ENCODE assay signal across 21 mouse cellular contexts in genomic region chr12:108855081-108855480, GRCm38 (mm10). TPM values are rescaled to one million over a fixed set of nuclear protein-coding genes. Genes with fewer than 3 reads are reported as not detected.
DNase-seq lines count a peak whose midpoint lies in the region; ATAC-seq and TF ChIP-seq lines count a peak whose summit lies in the region.
"Had no signal": no experiment of that assay in that cellular context is flagged by ENCODE, and none has a peak within 500 bp of the region (broad histone marks: within the 10 kb centered on the region; RNA-seq: fewer than 3 reads in every experiment).

No protein-coding gene starts in this region.

- peak overlapping the region; percentile 73 for H3K4me3 ChIP-seq in liver, adult 2 months (ENCODE audit: insufficient read depth, low read depth, low read length)
- no peak overlapping the region for H3K4me3 ChIP-seq in liver, embryonic 12.5 days
- H3K4me3 ChIP-seq in liver, embryonic 13.5 days (replicated peaks), result no peak overlapping the region
- H3K4me3 ChIP-seq in liver, postnatal 0 days (ENCODE audit: low read depth, low read length), result no peak overlapping the region
- H3K4me3 ChIP-seq: embryonic facial prominence, embryonic 12.5 days; forebrain, embryonic 12.5 days; heart, embryonic 15.5 days had no signal

- H3K79me2 ChIP-seq in liver, adult 2 months (ENCODE audit: control insufficient read depth, insufficient read depth, low read length), result no peaks in the 10 kb centered on the region

- WGBS in liver, adult 2 months, result 28% methylated on average over 10 of the region's 10 CpGs
- WGBS in liver, embryonic 12.5 days (ENCODE audit: insufficient replicate concordance), result 69% methylated on average over 10 of the region's 10 CpGs
- WGBS in liver, embryonic 13.5 days (ENCODE audit: insufficient replicate concordance), result 67% methylated on average over 10 of the region's 10 CpGs
- WGBS in liver, postnatal 0 days (ENCODE audit: insufficient replicate concordance), result 64% methylated on average over 10 of the region's 10 CpGs

- H3K4me1 ChIP-seq in liver, adult 2 months (ENCODE audit: control insufficient read depth, insufficient read depth, low read length), result peaks cover 9% of the 10 kb centered on the region; the same call in 1 of the 2 replicates
- H3K4me1 ChIP-seq in liver, embryonic 12.5 days, result peaks cover 24% of the 10 kb centered on the region
- peaks cover 32% of the 10 kb centered on the region for H3K4me1 ChIP-seq in liver, embryonic 13.5 days (replicated peaks)
- H3K4me1 ChIP-seq in liver, postnatal 0 days (ENCODE audit: insufficient read depth), result peaks cover 3% of the 10 kb centered on the region
- H3K4me1 ChIP-seq: heart, embryonic 15.5 days had no signal

- H3K27me3 ChIP-seq in liver, adult 2 months (ENCODE audit: control insufficient read depth, insufficient read depth, low read length), result no peaks in the 10 kb centered on the region
- H3K27me3 ChIP-seq in liver, embryonic 12.5 days (replicated peaks), result no peaks in the 10 kb centered on the region
- no peaks in the 10 kb centered on the region for H3K27me3 ChIP-seq in liver, embryonic 13.5 days
- H3K27me3 ChIP-seq in liver, postnatal 0 days (ENCODE audit: insufficient read depth, low read length), result no peaks in the 10 kb centered on the region
- H3K27me3 ChIP-seq: embryonic facial prominence, embryonic 12.5 days; forebrain, embryonic 12.5 days; heart, embryonic 15.5 days had no signal

- TF ChIP-seq CTCF in liver, adult 2 months (IDR thresholded peaks at IDR 0.05; ENCODE audit: low read depth, low read length), result no peak
- TF ChIP-seq CTCF in liver, postnatal 0 days (IDR thresholded peaks at IDR 0.05; ENCODE audit: low read depth), result no peak

- no peak for ATAC-seq in liver, embryonic 12.5 days
- ATAC-seq in liver, embryonic 13.5 days (ENCODE audit: low read depth), result peak; percentile 13
- ATAC-seq in liver, postnatal 0 days, result peak; percentile 11
- ATAC-seq in cerebellum, adult (ENCODE audit: insufficient number of reproducible peaks, low FRiP score, low TSS enrichment), result no peak
- ATAC-seq: forebrain, embryonic 16.5 days had no signal

- H3K36me3 ChIP-seq in liver, adult 2 months (ENCODE audit: control insufficient read depth, insufficient read depth, low read length), result peaks cover 15% of the 10 kb centered on the region; the same call in 1 of the 2 replicates
- H3K36me3 ChIP-seq in liver, embryonic 12.5 days, result peaks cover 14% of the 10 kb centered on the region
- peaks cover 4% of the 10 kb centered on the region; the same call in 1 of the 2 replicates for H3K36me3 ChIP-seq in liver, embryonic 13.5 days
- H3K36me3 ChIP-seq in liver, postnatal 0 days (replicated peaks; ENCODE audit: insufficient read depth, low read length), result 0 out of 2 replicates have a peak, but pooled peaks cover 2% of the 10 kb centered on the region

- peak; percentile 93 for DNase-seq in liver, adult 2 months (ENCODE audit: extremely low read depth, low read depth, low spot score)
- DNase-seq in liver, embryonic 13.5 days, result no peak
- DNase-seq in liver, postnatal 0 days, result peak; percentile 73
- DNase-seq in yolk sac, embryonic 10.5 days (ENCODE audit: low spot score), result peak; percentile 51
- no peak for DNase-seq in retina, postnatal 1 day
- no peak for DNase-seq in thymus, postnatal 10 days (ENCODE audit: low spot score in 2 of 2)
- DNase-seq: adrenal gland, adult 8-10 months; cerebellum, adult 11-12 months; cerebellum, adult 9-10 months; cerebellum, postnatal 25 days; gastrocnemius, postnatal 10 days; heart, adult 18-20 months; heart, postnatal 14 days had no signal

- peak; percentile 68; the same call in 1 of the 2 replicates for TF ChIP-seq EP300 in liver, postnatal 0 days (IDR thresholded peaks at IDR 0.05; ENCODE audit: low read depth)

- H3K9ac ChIP-seq in liver, adult 2 months (ENCODE audit: low read depth, low read length), result peak overlapping the region; percentile 79
- no peak overlapping the region for H3K9ac ChIP-seq in liver, embryonic 12.5 days
- no peak overlapping the region for H3K9ac ChIP-seq in liver, embryonic 13.5 days
- peak overlapping the region; percentile 67 for H3K9ac ChIP-seq in liver, postnatal 0 days (replicated peaks)
- H3K9ac ChIP-seq: embryonic facial prominence, embryonic 12.5 days; forebrain, embryonic 12.5 days; heart, embryonic 15.5 days had no signal

- no peak overlapping the region for H3K4me2 ChIP-seq in liver, embryonic 12.5 days
- no peak overlapping the region for H3K4me2 ChIP-seq in liver, embryonic 13.5 days
- H3K4me2 ChIP-seq in liver, postnatal 0 days (ENCODE audit: low read depth, low read length), result peak overlapping the region; percentile 30
- H3K4me2 ChIP-seq: embryonic facial prominence, embryonic 12.5 days; forebrain, embryonic 12.5 days; heart, embryonic 11.5 days; heart, embryonic 15.5 days had no signal

- H3K9me3 ChIP-seq in liver, embryonic 12.5 days (replicated peaks), result no peaks in the 10 kb centered on the region
- no peaks in the 10 kb centered on the region for H3K9me3 ChIP-seq in liver, embryonic 13.5 days (replicated peaks)
- H3K9me3 ChIP-seq in liver, postnatal 0 days (ENCODE audit: low read length), result no peaks in the 10 kb centered on the region
- H3K9me3 ChIP-seq: embryonic facial prominence, embryonic 12.5 days; forebrain, embryonic 12.5 days; heart, embryonic 15.5 days had no signal

- H3K27ac ChIP-seq in liver, adult 2 months (replicated peaks; ENCODE audit: insufficient read depth, low read depth, low read length), result peak overlapping the region; percentile 81
- H3K27ac ChIP-seq in liver, embryonic 12.5 days, result no peak overlapping the region
- no peak overlapping the region for H3K27ac ChIP-seq in liver, embryonic 13.5 days
- H3K27ac ChIP-seq in liver, postnatal 0 days (ENCODE audit: low read depth), result peak overlapping the region; percentile 98
- H3K27ac ChIP-seq: embryonic facial prominence, embryonic 12.5 days; forebrain, embryonic 12.5 days; heart, embryonic 15.5 days had no signal

- TF ChIP-seq POLR2A in liver, adult 2 months (IDR thresholded peaks at IDR 0.05; ENCODE audit: extremely low read depth, insufficient read depth, low read length), result no peak

RNA-seq across cellular contexts. Expression of gene Slc25a47, which starts 19.2 kb away (rescaled TPM):
- total RNA-seq in liver, adult 2 months (2014; rRNA removed), result 626 and 693 TPM in 2 replicates
- 602 and 616 TPM in 2 replicates for polyA plus RNA-seq in liver, adult 2 months (2012; rRNA removed)
- polyA plus RNA-seq in liver, embryonic 12.5 days (2016; fragmentation: Nextera tagmentation; extraction: Ambion mirVana), result 2.4 and 2.7 TPM in 2 replicates
- polyA plus RNA-seq in liver, embryonic 13.5 days (2015; fragmentation: Nextera tagmentation; extraction: Ambion mirVana), result 2.0 and 2.5 TPM in 2 replicates
- 481 and 632 TPM in 2 replicates for polyA plus RNA-seq in liver, postnatal 0 days (2015; fragmentation: Nextera tagmentation; extraction: Ambion mirVana)

RNA-seq across cellular contexts. Expression of gene Slc25a29, which starts 19.4 kb away (rescaled TPM):
- total RNA-seq in liver, adult 2 months (2014; rRNA removed), result 1.9 and 2.1 TPM in 2 replicates
- polyA plus RNA-seq in liver, adult 2 months (2012; rRNA removed), result 5.2 and 5.4 TPM in 2 replicates
- 1.6 and 1.8 TPM in 2 replicates for polyA plus RNA-seq in liver, embryonic 12.5 days (2016; fragmentation: Nextera tagmentation; extraction: Ambion mirVana)
- 0.98 and 1.0 TPM in 2 replicates for polyA plus RNA-seq in liver, embryonic 13.5 days (2015; fragmentation: Nextera tagmentation; extraction: Ambion mirVana)
- 3.5 and 5.8 TPM in 2 replicates for polyA plus RNA-seq in liver, postnatal 0 days (2015; fragmentation: Nextera tagmentation; extraction: Ambion mirVana)
- total RNA-seq: hematopoietic stem cell, adult 5-6 weeks had no signal

RNA-seq across cellular contexts. Expression of gene Wdr25, which starts 38.4 kb away (rescaled TPM):
- 9.3 and 11.4 TPM in 2 replicates for total RNA-seq in liver, adult 2 months (2014; rRNA removed)
- 9.4 and 11.6 TPM in 2 replicates for polyA plus RNA-seq in liver, adult 2 months (2012; rRNA removed)
- 5.2 and 5.3 TPM in 2 replicates for polyA plus RNA-seq in liver, embryonic 12.5 days (2016; fragmentation: Nextera tagmentation; extraction: Ambion mirVana)
- 2.7 TPM in 2 replicates for polyA plus RNA-seq in liver, embryonic 13.5 days (2015; fragmentation: Nextera tagmentation; extraction: Ambion mirVana)
- 2.4 and 2.6 TPM in 2 replicates for polyA plus RNA-seq in liver, postnatal 0 days (2015; fragmentation: Nextera tagmentation; extraction: Ambion mirVana)

RNA-seq across cellular contexts. Expression of gene Wars, which starts 38.9 kb away (rescaled TPM):
- total RNA-seq in liver, adult 2 months (2014; rRNA removed), result 11.7 and 14.2 TPM in 2 replicates
- 20.2 and 24.3 TPM in 2 replicates for polyA plus RNA-seq in liver, adult 2 months (2012; rRNA removed)
- polyA plus RNA-seq in liver, embryonic 12.5 days (2016; fragmentation: Nextera tagmentation; extraction: Ambion mirVana), result 58.8 and 61.7 TPM in 2 replicates
- 39.6 and 48.0 TPM in 2 replicates for polyA plus RNA-seq in liver, embryonic 13.5 days (2015; fragmentation: Nextera tagmentation; extraction: Ambion mirVana)
- polyA plus RNA-seq in liver, postnatal 0 days (2015; fragmentation: Nextera tagmentation; extraction: Ambion mirVana), result 13.8 and 15.9 TPM in 2 replicates

Comparison
In these comparisons a context has a peak if more than half of its experiments do, and no peak if none do; other contexts are left out.
1. DNase-seq: peak in liver, adult 2 months (single experiment), liver, postnatal 0 days (single experiment) and yolk sac, embryonic 10.5 days (single experiment); none in liver, embryonic 13.5 days (single experiment), retina, postnatal 1 day (single experiment) and thymus, postnatal 10 days (0 of 2).
2. H3K27ac ChIP-seq: peak in liver, adult 2 months (single experiment) and liver, postnatal 0 days (single experiment); none in liver, embryonic 12.5 days (single experiment) and liver, embryonic 13.5 days (single experiment).
3. H3K9ac ChIP-seq: peak in liver, adult 2 months (single experiment) and liver, postnatal 0 days (single experiment); none in liver, embryonic 12.5 days (single experiment) and liver, embryonic 13.5 days (single experiment).
4. ATAC-seq: peak in liver, embryonic 13.5 days (single experiment) and liver, postnatal 0 days (single experiment); none in liver, embryonic 12.5 days (single experiment) and cerebellum, adult (single experiment).
5. RNA of gene Slc25a47, which starts 19.2 kb away (polyA plus RNA-seq): 602 to 616 TPM in liver, adult 2 months and 481 to 632 TPM in liver, postnatal 0 days; 2.4 to 2.7 TPM in liver, embryonic 12.5 days and 2.0 to 2.5 TPM in liver, embryonic 13.5 days; every median in the first group is over 100 times any median in the second.